Mouse (Mus musculus) spleen, adult 2 months (tissue): ENCODE data around the gene Kcnd3.

Experiments used
- CTCF ChIP-seq: fragments of 200-500 bp; IDR thresholded peaks from 2 replicates; pipeline ENCODE4 v1.5.1; 2011; ENCODE audit warnings: mild to moderate bottlenecking, inconsistent platforms; ENCODE audit not compliant: insufficient read depth, insufficient read length, insufficient replicate concordance; ENCODE audit errors: extremely low read depth
- POLR2A ChIP-seq: fragments of 200-500 bp; IDR thresholded peaks from 2 replicates; pipeline ENCODE4 v1.6.1; 2011; ENCODE audit warnings: low read depth, low read length, inconsistent platforms

- no peak for TF ChIP-seq POLR2A
- no peak for TF ChIP-seq CTCF
These were observed 153.6 kb downstream of the Kcnd3 start for GRCm38 (mm10) chr3:105605726-105606125.
